Mouse (Mus musculus): ENCODE measurements at regions not wholly inside any gene's neighbourhood (a gene's known extent, or its start where the extent isn't known, plus 50 kb on each side); places are given as distances from the start of the nearest gene placed in this dataset.

DNA sequence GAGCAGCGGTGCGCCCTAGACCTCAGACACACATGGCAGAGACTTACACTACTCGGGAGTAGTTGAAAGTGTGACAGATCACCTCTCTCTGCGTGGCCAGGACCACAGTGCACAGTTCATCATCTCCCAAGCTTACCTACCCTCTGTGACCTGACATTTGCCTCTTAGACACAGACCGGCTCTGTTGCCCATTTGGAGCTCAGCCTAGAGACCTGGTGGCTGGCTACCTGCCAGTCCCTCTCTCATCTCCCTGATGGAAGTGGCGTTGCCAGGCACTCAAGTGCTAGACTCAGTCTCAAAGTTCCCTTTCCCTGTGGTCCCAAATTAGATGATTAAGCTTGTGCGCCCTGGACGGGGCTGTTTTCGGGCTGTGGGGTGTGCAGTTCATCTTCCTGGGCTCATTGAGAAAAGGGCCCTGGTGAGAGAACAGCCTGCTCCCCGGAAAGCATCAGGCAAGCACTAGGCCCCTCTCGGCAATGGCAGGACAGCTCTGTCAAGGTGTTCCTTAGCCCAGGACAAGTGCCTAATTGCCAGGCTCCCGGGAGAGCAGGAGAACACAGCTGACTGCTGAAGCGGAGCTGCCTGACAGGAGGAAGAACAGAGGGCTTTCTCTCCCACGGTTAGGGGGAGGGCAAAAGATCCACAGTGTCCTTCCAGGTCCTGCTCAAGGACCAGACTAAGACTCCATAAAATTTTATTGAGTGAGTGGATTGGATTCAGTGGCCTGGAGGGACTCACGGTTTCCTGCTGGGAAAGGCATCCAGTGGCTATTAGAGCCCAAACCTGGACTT lies 119.5 kb upstream of the A530016L24Rik start:
- no peak overlapping the region for H3K27ac ChIP-seq (ENCODE audit: low read depth)
- H3K27me3 ChIP-seq (replicated peaks; ENCODE audit: control insufficient read depth, insufficient read depth, low read length): no peaks in the 10 kb centered on the region
- 64% methylated on average over 15 of the region's 15 CpGs for WGBS

DNA sequence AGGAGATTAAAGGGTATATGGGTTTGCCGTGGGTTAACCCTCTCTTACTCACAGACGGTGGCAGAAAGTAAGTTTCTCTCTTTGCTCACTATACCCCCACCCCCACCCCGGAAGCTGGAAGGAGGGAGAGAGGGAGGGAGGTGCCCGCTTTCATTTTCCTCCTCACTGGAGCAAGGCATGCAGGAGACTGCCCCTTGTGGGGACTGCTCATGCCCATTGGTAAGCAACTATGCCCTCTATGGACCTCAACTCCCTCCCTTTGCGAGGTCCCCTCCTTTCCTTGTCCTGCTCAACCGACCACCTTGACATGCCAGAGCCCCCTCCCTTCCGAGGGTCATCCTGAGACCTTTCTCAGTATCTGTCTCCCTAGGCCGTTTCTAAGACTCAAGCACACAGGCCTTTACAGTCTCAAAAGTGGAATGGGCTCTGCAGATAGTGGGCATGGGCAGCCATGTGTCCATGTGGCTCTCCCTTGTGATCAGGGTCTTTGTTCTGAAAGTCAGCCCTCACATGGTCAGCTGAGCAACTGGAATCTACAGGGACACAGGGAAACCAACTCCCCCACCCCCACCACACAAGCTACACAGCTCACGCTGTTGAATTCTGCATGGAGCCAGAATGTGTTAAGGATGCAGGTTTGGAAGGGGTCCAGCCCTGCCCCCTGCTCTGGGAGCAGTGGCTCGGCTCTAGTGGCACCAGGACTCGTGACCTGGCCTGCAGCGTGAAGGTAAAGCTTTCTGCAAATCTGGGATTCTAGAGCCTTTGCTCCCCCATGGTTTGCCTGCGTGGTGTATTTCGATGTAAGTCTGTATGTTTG lies 116.8 kb upstream of the A530016L24Rik start:
- DNase-seq (ENCODE audit: low spot score) (no peak), ATAC-seq (replicated peaks; ENCODE audit: low FRiP score, low TSS enrichment, low read depth) (no peak)
- H3K27me3 ChIP-seq (replicated peaks; ENCODE audit: control insufficient read depth, insufficient read depth, low read length): no peaks in the 10 kb centered on the region
- H3K36me3 ChIP-seq (ENCODE audit: control insufficient read depth, insufficient read depth, low read length): no peaks in the 10 kb centered on the region
- H3K4me2 ChIP-seq (ENCODE audit: low read length): no peak overlapping the region
- no peak overlapping the region for H3K27ac ChIP-seq (ENCODE audit: low read depth)
- H3K4me3 ChIP-seq (ENCODE audit: low read depth, low read length): no peak overlapping the region
- no peak overlapping the region for H3K9ac ChIP-seq (ENCODE audit: low read length)
- no peaks in the 10 kb centered on the region for H3K9me3 ChIP-seq (ENCODE audit: control insufficient read depth, low read length)
- H3K4me1 ChIP-seq (replicated peaks; ENCODE audit: control insufficient read depth, insufficient read depth, low read length): no peaks in the 10 kb centered on the region
- 75% methylated on average over 13 of the region's 14 CpGs for WGBS

More for the DNA sequence above, 119.5 kb upstream of the A530016L24Rik start:
- H3K9me3 ChIP-seq (ENCODE audit: control insufficient read depth, low read length): peaks cover 4% of the 10 kb centered on the region; the same call in 1 of the 2 replicates
- no peaks in the 10 kb centered on the region for H3K4me1 ChIP-seq (replicated peaks; ENCODE audit: control insufficient read depth, insufficient read depth, low read length)
- no peak overlapping the region for H3K9ac ChIP-seq (ENCODE audit: low read length)
- DNase-seq (ENCODE audit: low spot score) (no peak), ATAC-seq (replicated peaks; ENCODE audit: low FRiP score, low TSS enrichment, low read depth) (no peak)
- H3K4me3 ChIP-seq (ENCODE audit: low read depth, low read length): no peak overlapping the region
- H3K4me2 ChIP-seq (ENCODE audit: low read length): no peak overlapping the region
- H3K36me3 ChIP-seq (ENCODE audit: control insufficient read depth, insufficient read depth, low read length): no peaks in the 10 kb centered on the region

DNA sequence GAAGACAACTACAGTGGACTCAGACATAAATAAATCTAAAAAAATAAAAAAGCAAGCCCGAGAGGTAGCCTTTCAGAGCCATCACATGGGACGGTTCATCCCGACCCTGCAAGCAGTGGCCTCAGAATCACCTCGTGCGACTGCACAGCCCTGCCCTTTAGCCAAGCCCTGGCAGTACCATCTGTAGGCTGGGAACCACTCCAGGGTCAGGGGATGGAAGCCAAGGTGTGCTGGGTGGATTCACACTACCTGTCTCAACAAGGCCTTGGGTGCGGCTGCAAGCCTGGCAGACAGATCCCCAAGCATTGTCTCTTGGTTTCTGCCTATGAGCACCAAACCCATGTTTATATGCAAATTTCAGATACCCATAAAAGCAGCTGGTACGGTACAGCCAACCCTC lies 115.3 kb upstream of the A530016L24Rik start:
- Histone ChIP-seq H3K9ac (ENCODE audit: low read length) (no peak overlapping the region), H3K36me3 (ENCODE audit: control insufficient read depth, insufficient read depth, low read length) (no peaks in the 10 kb centered on the region), H3K9me3 (ENCODE audit: control insufficient read depth, low read length) (no peaks in the 10 kb centered on the region), H3K4me2 (ENCODE audit: low read length) (no peak overlapping the region), H3K27me3 (replicated peaks; ENCODE audit: control insufficient read depth, insufficient read depth, low read length) (no peaks in the 10 kb centered on the region), H3K4me1 (replicated peaks; ENCODE audit: control insufficient read depth, insufficient read depth, low read length) (no peaks in the 10 kb centered on the region), H3K4me3 (ENCODE audit: low read depth, low read length) (no peak overlapping the region), H3K27ac (ENCODE audit: low read depth) (no peak overlapping the region)
- DNase-seq (ENCODE audit: low spot score) (no peak), ATAC-seq (replicated peaks; ENCODE audit: low FRiP score, low TSS enrichment, low read depth) (no peak)
- 85% methylated on average over 7 of the region's 7 CpGs for WGBS

DNA sequence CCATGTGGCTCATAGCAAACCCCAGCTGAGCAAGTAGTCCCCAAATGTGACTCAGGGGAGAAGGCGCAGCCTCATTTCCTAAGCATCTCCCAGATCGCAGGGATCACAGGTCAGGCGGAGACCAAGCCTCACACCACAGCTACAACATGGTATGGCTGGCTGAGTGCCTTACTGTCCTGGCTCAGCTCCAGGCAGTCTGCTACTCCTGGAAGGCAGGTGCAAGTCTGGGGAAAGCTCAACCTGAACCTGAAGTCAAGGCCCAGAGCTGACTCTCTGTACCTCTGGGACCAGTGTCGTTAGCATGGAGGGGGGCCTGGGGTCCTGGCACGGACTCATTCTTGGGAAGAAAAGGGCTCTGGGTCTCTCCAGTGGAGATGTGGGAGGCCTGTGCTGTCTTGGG lies 113.0 kb upstream of the A530016L24Rik start:
- no peak overlapping the region for H3K4me2 ChIP-seq (ENCODE audit: low read length)
- H3K9ac ChIP-seq (ENCODE audit: low read length): no peak overlapping the region
- H3K27me3 ChIP-seq (replicated peaks; ENCODE audit: control insufficient read depth, insufficient read depth, low read length): no peaks in the 10 kb centered on the region
- no peaks in the 10 kb centered on the region for H3K4me1 ChIP-seq (replicated peaks; ENCODE audit: control insufficient read depth, insufficient read depth, low read length)
- 81% methylated on average over 5 of the region's 5 CpGs for WGBS
- no peak for DNase-seq (ENCODE audit: low spot score)
- H3K4me3 ChIP-seq (ENCODE audit: low read depth, low read length): no peak overlapping the region
- H3K36me3 ChIP-seq (ENCODE audit: control insufficient read depth, insufficient read depth, low read length): no peaks in the 10 kb centered on the region
- H3K9me3 ChIP-seq (ENCODE audit: control insufficient read depth, low read length): no peaks in the 10 kb centered on the region
- H3K27ac ChIP-seq (ENCODE audit: low read depth): no peak overlapping the region
- ATAC-seq (replicated peaks; ENCODE audit: low FRiP score, low TSS enrichment, low read depth): no peak

DNA sequence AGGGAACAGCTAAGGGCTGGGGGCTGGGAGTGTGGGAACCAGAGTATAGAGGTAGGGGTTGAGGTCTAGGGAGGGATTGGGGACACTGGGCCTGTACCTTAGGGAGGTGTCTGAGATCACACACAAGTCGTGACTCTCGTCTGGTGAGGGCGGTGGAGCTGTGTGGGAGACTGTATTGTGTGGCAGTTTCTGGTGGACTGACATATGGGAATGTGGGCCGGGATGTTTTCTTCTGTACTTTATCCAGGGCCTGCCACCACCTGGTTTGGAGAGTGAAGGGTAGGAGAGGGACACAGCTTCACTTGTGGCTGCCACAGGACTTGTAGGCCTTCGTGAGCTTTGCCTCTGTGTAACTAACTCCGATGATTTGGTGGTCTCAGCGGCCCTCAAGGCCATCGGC lies 112.5 kb upstream of the A530016L24Rik start:
- H3K36me3 ChIP-seq (ENCODE audit: control insufficient read depth, insufficient read depth, low read length): no peaks in the 10 kb centered on the region
- 71% methylated on average over 8 of the region's 8 CpGs for WGBS
- no peak for ATAC-seq (replicated peaks; ENCODE audit: low FRiP score, low TSS enrichment, low read depth)
- no peak overlapping the region for H3K9ac ChIP-seq (ENCODE audit: low read length)
- H3K9me3 ChIP-seq (ENCODE audit: control insufficient read depth, low read length): no peaks in the 10 kb centered on the region
- no peaks in the 10 kb centered on the region for H3K4me1 ChIP-seq (replicated peaks; ENCODE audit: control insufficient read depth, insufficient read depth, low read length)
- no peak overlapping the region for H3K4me3 ChIP-seq (ENCODE audit: low read depth, low read length)
- no peaks in the 10 kb centered on the region for H3K27me3 ChIP-seq (replicated peaks; ENCODE audit: control insufficient read depth, insufficient read depth, low read length)
- H3K27ac ChIP-seq (ENCODE audit: low read depth): no peak overlapping the region
- DNase-seq (ENCODE audit: low spot score): no peak
- H3K4me2 ChIP-seq (ENCODE audit: low read length): no peak overlapping the region

DNA sequence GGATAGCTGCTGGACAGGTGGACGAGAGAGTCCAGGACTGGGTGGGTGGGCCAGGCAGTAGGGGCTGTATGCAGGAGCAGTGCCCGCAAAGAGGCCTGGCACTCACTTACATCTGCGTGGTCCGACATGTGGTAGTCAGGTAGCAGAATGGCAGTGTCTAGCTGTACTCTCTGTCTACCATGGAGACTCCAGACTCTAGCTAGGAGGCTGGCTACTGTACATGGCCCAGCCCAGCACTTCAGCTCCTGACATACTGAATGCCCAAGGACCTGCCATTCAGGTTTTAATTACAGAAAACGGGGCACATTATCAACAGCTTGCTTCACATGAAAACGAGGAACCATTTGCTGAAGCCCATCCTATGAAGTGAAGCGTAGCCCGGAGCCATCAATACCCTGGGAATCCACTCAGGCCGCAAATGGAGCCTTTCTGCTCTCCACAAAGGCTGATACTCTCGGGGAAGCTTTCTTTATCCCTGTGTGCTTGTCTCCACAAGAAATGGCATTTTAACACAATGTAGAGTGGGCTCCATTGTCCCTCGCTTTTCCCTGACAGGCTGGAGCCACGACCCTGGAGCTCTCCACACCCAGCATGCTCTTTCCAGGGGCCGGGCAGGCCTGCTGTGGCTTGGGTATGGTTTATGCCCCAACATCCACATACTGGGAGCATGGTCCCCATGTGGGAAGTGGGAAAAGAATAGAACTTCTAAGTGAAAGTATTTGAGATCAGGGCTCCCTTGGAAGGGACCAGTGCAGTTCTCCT lies 110.6 kb upstream of the A530016L24Rik start:
- Histone ChIP-seq H3K9me3 (ENCODE audit: control insufficient read depth, low read length) (no peaks in the 10 kb centered on the region), H3K27me3 (replicated peaks; ENCODE audit: control insufficient read depth, insufficient read depth, low read length) (no peaks in the 10 kb centered on the region), H3K27ac (ENCODE audit: low read depth) (no peak overlapping the region), H3K4me2 (ENCODE audit: low read length) (no peak overlapping the region), H3K9ac (ENCODE audit: low read length) (no peak overlapping the region), H3K36me3 (ENCODE audit: control insufficient read depth, insufficient read depth, low read length) (no peaks in the 10 kb centered on the region), H3K4me3 (ENCODE audit: low read depth, low read length) (no peak overlapping the region), H3K4me1 (replicated peaks; ENCODE audit: control insufficient read depth, insufficient read depth, low read length) (no peaks in the 10 kb centered on the region)
- DNase-seq (ENCODE audit: low spot score): no peak
- ATAC-seq (replicated peaks; ENCODE audit: low FRiP score, low TSS enrichment, low read depth): no peak
- WGBS: 87% methylated on average over 13 of the region's 13 CpGs

DNA sequence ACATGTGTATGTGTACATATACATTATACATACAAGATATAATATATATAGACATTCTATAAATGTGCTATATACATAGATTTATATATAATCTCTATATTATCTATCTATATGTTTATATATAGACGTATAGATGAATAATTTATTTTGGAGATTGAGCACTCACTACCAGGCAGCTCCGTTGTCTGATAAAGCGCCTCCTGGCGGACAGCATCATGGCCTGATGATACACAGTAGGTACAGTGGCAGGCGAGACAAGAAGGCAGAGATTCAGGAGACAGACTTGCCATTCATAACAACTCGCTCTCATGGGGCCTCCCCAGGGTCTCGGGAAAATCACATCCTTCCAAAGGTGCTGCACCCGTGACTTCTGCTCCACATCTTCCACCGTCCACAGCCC lies 101.4 kb upstream of the A530016L24Rik start:
- Histone ChIP-seq H3K9ac (ENCODE audit: low read length) (no peak overlapping the region), H3K9me3 (ENCODE audit: control insufficient read depth, low read length) (no peaks in the 10 kb centered on the region), H3K4me3 (ENCODE audit: low read depth, low read length) (no peak overlapping the region), H3K27ac (ENCODE audit: low read depth) (no peak overlapping the region), H3K36me3 (ENCODE audit: control insufficient read depth, insufficient read depth, low read length) (no peaks in the 10 kb centered on the region), H3K4me2 (ENCODE audit: low read length) (no peak overlapping the region), H3K4me1 (replicated peaks; ENCODE audit: control insufficient read depth, insufficient read depth, low read length) (no peaks in the 10 kb centered on the region), H3K27me3 (replicated peaks; ENCODE audit: control insufficient read depth, insufficient read depth, low read length) (no peaks in the 10 kb centered on the region)
- no peak for DNase-seq (ENCODE audit: low spot score)
- no peak for ATAC-seq (replicated peaks; ENCODE audit: low FRiP score, low TSS enrichment, low read depth)
- 65% methylated on average over 9 of the region's 9 CpGs for WGBS

DNA sequence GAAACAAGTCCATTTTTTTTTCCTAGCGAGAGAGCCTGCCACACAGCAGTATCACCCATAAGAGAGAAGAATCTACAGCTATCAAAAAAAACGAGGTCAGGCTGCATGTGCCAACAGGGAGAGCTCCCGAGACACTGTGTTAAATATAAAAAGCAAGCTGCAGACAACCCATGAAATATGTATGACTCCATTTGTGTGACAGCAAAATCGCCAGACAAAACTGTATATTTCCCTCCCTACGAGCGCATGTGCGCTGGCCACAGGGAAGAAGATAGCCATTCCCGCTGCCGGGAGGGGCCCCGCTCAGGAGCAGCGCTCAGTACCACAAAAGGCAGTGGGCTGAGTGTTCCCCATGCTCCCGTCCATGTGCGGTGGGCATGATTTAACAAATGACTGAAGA lies 93.3 kb upstream of the A530016L24Rik start:
- ATAC-seq (replicated peaks; ENCODE audit: low FRiP score, low TSS enrichment, low read depth) (no peak), DNase-seq (ENCODE audit: low spot score) (no peak)
- no peak overlapping the region for H3K27ac ChIP-seq (ENCODE audit: low read depth)
- no peak overlapping the region for H3K9ac ChIP-seq (ENCODE audit: low read length)
- no peaks in the 10 kb centered on the region for H3K9me3 ChIP-seq (ENCODE audit: control insufficient read depth, low read length)
- 0 out of 2 replicates have a peak, but pooled peaks cover 5% of the 10 kb centered on the region for H3K4me1 ChIP-seq (replicated peaks; ENCODE audit: control insufficient read depth, insufficient read depth, low read length)
- H3K27me3 ChIP-seq (replicated peaks; ENCODE audit: control insufficient read depth, insufficient read depth, low read length): no peaks in the 10 kb centered on the region
- no peak overlapping the region for H3K4me2 ChIP-seq (ENCODE audit: low read length)
- 71% methylated on average over 13 of the region's 13 CpGs for WGBS
- H3K36me3 ChIP-seq (ENCODE audit: control insufficient read depth, insufficient read depth, low read length): no peaks in the 10 kb centered on the region
- H3K4me3 ChIP-seq (ENCODE audit: low read depth, low read length): no peak overlapping the region
